Mouse (Mus musculus) intestine, embryonic 14.5 days (tissue): ENCODE data around the gene Tmem135. TPM values are rescaled to one million over a fixed set of nuclear protein-coding genes. Genes with fewer than 3 reads are reported as not detected.
A peak's percentile ranks its signal among the peaks of the same experiment; 100 is the strongest.

ENCODE experiments used
- ATAC-seq: fragments of 200-750 bp; cut with Nextera tagmentation; replicated peaks from 2 replicates; pipeline ENCODE4 v1.8.0; 2017; ENCODE audit warnings: low read depth, moderate number of reproducible peaks, moderate TSS enrichment, moderate library complexity; ENCODE audit not compliant: low FRiP score, low TSS enrichment
- DNase-seq: peaks from one replicate; pipeline ENCODE4 v3.0.0-alpha.2; 2018; ENCODE audit warnings: low spot score
- H3K27ac ChIP-seq: fragments of 300-500 bp; sonication (generic); 2 replicates; pipeline ENCODE4 v1.5.1; 2014; ENCODE audit warnings: low read depth, mild to moderate bottlenecking, control low read depth
- H3K27me3 ChIP-seq: fragments of 300-500 bp; sonication (generic); replicated peaks from 2 replicates; pipeline ENCODE4 v1.6.1; 2014; ENCODE audit warnings: low read length, control low read depth; ENCODE audit not compliant: control insufficient read depth, insufficient read depth
- H3K36me3 ChIP-seq: fragments of 300-500 bp; sonication (generic); 2 replicates; pipeline ENCODE4 v1.6.1; 2014; ENCODE audit warnings: low read length, control low read depth; ENCODE audit not compliant: control insufficient read depth, insufficient read depth
- H3K4me1 ChIP-seq: fragments of 300-500 bp; sonication (generic); replicated peaks from 2 replicates; pipeline ENCODE4 v1.6.1; 2014; ENCODE audit warnings: low read length, control low read depth, mixed read lengths; ENCODE audit not compliant: control insufficient read depth, insufficient read depth
- H3K4me2 ChIP-seq: fragments of 300-500 bp; sonication (generic); 2 replicates; pipeline ENCODE4 v1.6.1; 2014; ENCODE audit warnings: low read length
- H3K4me3 ChIP-seq: fragments of 300-500 bp; sonication (generic); 2 replicates; pipeline ENCODE4 v1.5.1; 2014; ENCODE audit warnings: low read depth, low read length, control low read depth, mixed read lengths
- H3K9ac ChIP-seq: fragments of 300-500 bp; sonication (generic); 2 replicates; pipeline ENCODE4 v1.6.1; 2014; ENCODE audit warnings: mild to moderate bottlenecking, low read length
- H3K9me3 ChIP-seq: fragments of 300-500 bp; sonication (generic); 2 replicates; pipeline ENCODE4 v1.6.1; 2016; ENCODE audit warnings: low read length, control low read depth; ENCODE audit not compliant: control insufficient read depth
- WGBS: fragments of 180-500 bp; shearing (Covaris S2); extraction: QIAGEN DNeasy Blood & Tissue Kit; methylation state at CpG from one replicate; pipeline ENCODE4 v1.1.7; 2014; 5-methylcytosine and 5-hydroxymethylcytosine counted together
- polyA plus RNA-seq: library from polyadenylated mRNA; unstranded; fragments of >200 nt; fragmentation: Nextera tagmentation; extraction: Ambion mirVana; gene quantifications from 2 replicates; pipeline ENCODE4 v1.2.1, GENCODE M21; 2014

Tmem135 gene
- polyA plus RNA-seq = 29.8 and 30.4 TPM in 2 replicates

DNA sequence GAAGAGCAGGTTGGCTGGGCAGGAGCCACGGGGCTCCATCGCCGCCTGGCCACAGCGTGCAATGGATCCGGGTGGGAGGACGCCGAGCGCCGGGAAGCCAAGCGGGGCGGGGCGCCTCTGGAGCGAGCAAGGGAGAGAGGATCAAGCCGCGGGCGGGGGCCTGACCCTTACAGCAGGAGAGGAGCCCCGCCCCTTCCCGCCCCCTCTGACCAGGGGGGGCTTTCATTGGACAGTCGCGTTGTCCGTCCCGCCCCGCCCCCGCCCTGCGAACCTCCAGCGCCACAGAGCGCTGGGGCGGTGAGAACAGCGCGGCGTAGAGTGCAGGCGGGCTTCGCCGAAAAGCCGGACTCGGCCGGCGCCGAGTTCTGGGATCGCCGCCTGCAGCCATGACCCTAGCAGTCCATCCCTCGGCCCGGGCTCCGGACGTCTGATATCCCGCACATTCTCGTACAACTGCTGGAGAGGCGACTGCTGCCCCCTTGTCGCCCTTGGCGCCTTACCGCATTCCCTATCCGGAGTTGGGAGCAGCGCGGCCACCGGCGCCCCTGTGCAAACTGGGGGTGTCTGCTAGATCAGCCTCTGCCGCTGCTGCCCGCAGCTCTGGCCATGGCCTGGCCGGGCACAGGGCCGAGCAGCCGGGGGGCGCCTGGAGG, at the start of gene Tmem135, which contains the start of gene Fzd4:
Gene Tmem135 (minus strand): TSS at position 142 of the 653 bp plus-strand sequence.
Gene Fzd4 (plus strand): TSS at position 275 of the 653 bp plus-strand sequence.
- Histone ChIP-seq H3K36me3 (peaks cover 5% of the 10 kb centered on the region; the same call in 1 of the 2 replicates), H3K27ac (peak within 1 kb of the TSS; percentile 89), H3K9me3 (no peaks in the 10 kb centered on the region), H3K27me3 (no peaks in the 10 kb centered on the region), H3K9ac (peak within 1 kb of the TSS; percentile 78), H3K4me2 (peak within 1 kb of the TSS; percentile 88), H3K4me3 (peak within 1 kb of the TSS; percentile 90), H3K4me1 (peaks cover 24% of the 10 kb centered on the region)
- DNase-seq = peak; percentile 98
- ATAC-seq = peak; percentile 96
- WGBS = under 1% methylated on average over 60 of the region's 62 CpGs

DNA sequence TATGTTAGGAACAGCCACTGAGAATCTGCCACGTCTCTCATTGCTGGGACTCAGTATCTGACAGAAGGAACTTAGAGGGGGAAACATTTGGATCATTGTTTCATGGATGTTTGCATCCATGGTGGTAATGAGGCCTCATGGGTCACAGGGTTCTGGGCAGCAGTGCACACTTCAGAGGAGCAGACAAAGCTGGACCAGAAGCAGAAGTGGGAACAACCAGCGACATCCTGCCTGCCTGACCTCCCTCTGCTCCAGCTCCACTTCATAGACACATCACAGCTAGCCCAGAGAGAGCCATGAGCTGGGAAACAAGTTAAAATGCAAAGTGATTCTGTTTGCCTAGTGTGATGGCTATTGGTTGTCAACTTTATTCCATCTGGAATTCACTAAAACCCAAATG, 46.3 kb upstream of the Tmem135 start:
- no peaks in the 10 kb centered on the region for H3K27me3 ChIP-seq
- ATAC-seq (no peak), DNase-seq (no peak)
- no peak overlapping the region for H3K4me2 ChIP-seq
- no peak overlapping the region for H3K9ac ChIP-seq
- H3K9me3 ChIP-seq = no peaks in the 10 kb centered on the region
- H3K27ac ChIP-seq = no peak overlapping the region
- no peak overlapping the region for H3K4me3 ChIP-seq
- WGBS = 63% methylated on average over 2 of the region's 2 CpGs
- H3K4me1 ChIP-seq = no peaks in the 10 kb centered on the region
- H3K36me3 ChIP-seq = no peaks in the 10 kb centered on the region

DNA sequence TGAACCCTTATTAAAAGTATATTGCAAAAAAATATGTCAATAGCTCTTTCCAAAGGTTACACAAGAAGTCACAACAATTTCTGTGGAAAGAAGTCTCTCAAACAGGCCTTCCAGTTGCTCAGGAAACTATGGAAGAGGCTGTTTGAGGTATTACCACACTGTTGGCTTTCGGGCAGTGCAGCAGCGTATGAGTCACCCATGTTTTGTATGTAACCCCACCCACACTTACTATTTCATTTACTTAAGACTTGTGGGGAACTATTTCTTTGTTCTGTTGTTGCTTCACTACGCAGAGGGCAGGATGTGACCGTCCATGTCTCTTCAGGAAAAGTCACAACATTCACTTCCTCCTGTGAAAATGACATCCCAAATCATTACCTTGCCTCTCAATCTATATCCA, 41.1 kb upstream of the Tmem135 start:
- 81% methylated on average over 4 of the region's 4 CpGs for WGBS

DNA sequence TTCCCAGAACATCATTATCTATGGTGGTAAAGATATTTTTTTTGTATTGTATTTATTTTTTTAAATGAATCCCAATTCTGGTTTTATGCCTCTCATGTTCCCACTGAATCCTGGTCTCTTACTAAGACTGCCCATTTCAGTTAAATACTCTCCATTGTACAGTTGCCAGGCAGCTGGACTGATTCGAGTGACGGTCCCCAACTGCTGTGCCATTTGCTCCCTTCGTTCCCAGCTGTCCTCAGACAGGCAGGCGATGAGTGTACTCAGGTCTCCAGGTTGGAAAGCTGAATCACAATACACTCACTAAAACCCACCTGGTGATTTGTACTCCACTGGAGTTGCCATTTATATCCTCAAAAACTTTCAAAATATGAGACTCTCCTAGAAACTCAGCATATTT, 38.2 kb upstream of the Tmem135 start:
- Histone ChIP-seq H3K9ac (no peak overlapping the region), H3K9me3 (no peaks in the 10 kb centered on the region), H3K4me2 (no peak overlapping the region), H3K27ac (no peak overlapping the region), H3K4me1 (no peaks in the 10 kb centered on the region), H3K36me3 (no peaks in the 10 kb centered on the region), H3K4me3 (no peak overlapping the region), H3K27me3 (no peaks in the 10 kb centered on the region)
- ATAC-seq (no peak), DNase-seq (no peak)
- 82% methylated on average over 4 of the region's 4 CpGs for WGBS

More for the DNA sequence above, 41.1 kb upstream of the Tmem135 start:
- H3K9me3 ChIP-seq = no peaks in the 10 kb centered on the region
- no peak for DNase-seq
- no peak overlapping the region for H3K27ac ChIP-seq
- no peaks in the 10 kb centered on the region for H3K4me1 ChIP-seq
- no peak overlapping the region for H3K4me3 ChIP-seq
- no peak for ATAC-seq
- H3K4me2 ChIP-seq = no peak overlapping the region
- no peak overlapping the region for H3K9ac ChIP-seq
- H3K36me3 ChIP-seq = no peaks in the 10 kb centered on the region
- no peaks in the 10 kb centered on the region for H3K27me3 ChIP-seq

DNA sequence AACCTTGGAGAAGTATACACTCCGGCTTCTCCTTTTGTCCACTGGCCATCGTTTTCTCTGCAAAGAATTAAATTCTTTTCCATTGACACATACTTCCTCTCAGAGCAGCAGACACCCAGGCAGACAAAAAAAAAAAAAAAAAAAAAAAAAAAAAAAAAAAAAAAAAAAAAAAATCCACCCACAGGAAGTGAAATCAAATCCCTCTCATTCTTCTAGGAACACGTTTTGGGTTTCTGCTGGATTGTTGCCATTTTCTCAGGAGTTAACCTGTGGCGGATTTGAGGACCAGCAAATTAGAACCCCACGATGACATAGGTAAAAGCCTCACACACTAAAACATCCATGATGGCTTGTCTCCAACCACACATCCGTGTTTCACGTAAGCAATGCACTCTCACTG, 37.3 kb upstream of the Tmem135 start:
- Histone ChIP-seq H3K27ac (no peak overlapping the region), H3K4me2 (no peak overlapping the region), H3K4me1 (no peaks in the 10 kb centered on the region), H3K4me3 (no peak overlapping the region), H3K9me3 (no peaks in the 10 kb centered on the region), H3K27me3 (no peaks in the 10 kb centered on the region), H3K9ac (no peak overlapping the region), H3K36me3 (no peaks in the 10 kb centered on the region)
- WGBS = 63% methylated on average over 7 of the region's 7 CpGs
- no peak for DNase-seq
- no peak for ATAC-seq

DNA sequence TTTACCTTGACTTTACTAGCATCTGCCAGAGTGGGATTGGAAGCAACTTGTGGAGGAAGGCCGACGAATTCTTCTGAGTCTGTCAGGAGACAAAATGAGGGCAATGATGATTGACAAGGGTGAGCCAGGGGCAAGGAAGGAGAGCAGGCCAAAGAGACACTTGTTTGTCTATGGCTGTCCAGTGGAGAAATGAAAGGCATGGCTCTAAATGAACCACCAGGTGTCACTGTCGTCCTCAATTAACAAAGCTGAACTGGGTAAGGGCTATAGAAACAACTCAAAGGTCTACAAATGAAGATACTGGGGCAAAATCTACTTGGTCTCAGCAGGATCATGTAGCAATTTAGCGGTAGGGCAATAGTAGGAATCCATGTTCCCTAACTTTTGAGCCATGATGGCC, 33.6 kb upstream of the Tmem135 start:
- ATAC-seq (no peak), DNase-seq (no peak)
- no peaks in the 10 kb centered on the region for H3K9me3 ChIP-seq
- no peaks in the 10 kb centered on the region for H3K4me1 ChIP-seq
- H3K4me3 ChIP-seq = no peak overlapping the region
- H3K36me3 ChIP-seq = no peaks in the 10 kb centered on the region
- H3K9ac ChIP-seq = no peak overlapping the region
- WGBS = 59% methylated on average over 4 of the region's 4 CpGs
- no peaks in the 10 kb centered on the region for H3K27me3 ChIP-seq
- no peak overlapping the region for H3K27ac ChIP-seq
- H3K4me2 ChIP-seq = no peak overlapping the region

DNA sequence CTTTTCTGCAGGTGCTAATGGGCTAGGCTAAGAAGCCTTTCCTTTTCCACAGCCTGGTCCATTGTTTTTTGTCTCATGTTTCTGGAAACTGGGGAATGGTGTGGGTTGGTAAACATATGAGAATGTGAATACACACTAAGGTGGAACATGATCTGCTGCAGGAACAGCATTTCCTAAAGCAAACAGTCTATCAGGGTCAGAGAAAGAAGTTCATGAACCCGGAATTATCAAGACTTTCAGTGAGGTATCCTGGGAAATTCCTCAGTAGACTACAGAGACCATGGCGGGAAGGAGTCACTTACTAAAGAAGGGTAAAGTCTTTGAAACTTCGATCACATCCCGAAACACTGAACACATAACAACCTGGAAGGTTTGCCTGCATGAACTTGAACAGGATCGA, 32.4 kb upstream of the Tmem135 start:
- no peaks in the 10 kb centered on the region for H3K4me1 ChIP-seq
- no peak overlapping the region for H3K4me3 ChIP-seq
- H3K9me3 ChIP-seq = no peaks in the 10 kb centered on the region
- H3K9ac ChIP-seq = no peak overlapping the region
- WGBS = 74% methylated on average over 5 of the region's 5 CpGs
- H3K4me2 ChIP-seq = no peak overlapping the region
- ATAC-seq (no peak), DNase-seq (no peak)
- no peaks in the 10 kb centered on the region for H3K36me3 ChIP-seq
- H3K27ac ChIP-seq = no peak overlapping the region
- no peaks in the 10 kb centered on the region for H3K27me3 ChIP-seq

DNA sequence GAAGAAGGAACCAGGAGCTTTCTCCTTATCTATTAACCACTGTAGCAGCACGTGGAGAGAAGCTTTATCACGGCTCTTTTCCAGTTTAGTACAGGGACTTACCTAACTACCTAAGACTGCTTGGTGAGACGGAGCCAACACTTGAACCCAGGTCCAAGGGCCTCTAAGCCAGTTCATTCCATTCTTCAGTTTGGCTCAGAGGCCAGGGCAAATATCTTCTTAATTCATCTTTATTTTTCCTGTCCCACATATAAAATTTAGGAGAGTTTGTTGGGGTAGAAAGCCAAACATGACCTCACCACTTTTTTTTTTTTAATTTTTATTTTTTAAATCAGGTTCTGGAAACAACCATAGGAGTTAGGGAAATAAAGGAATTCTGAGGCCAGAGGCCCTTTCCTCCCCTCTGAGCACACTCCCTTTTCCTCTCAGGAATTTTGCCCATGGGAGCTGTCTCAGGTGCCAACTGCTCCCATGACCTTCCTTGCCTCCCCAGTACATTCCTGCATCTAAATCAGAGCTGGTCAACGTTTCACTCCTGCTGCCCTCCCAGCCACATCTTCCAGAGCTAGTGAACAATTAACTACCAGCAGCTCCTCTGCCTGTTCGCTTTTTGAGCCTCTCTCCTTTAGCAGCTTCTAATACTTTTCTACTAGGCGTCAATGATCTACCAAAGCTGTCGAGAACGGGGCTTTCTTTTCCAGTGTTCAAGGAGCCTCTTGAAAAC, 30.0 kb upstream of the Tmem135 start:
- Histone ChIP-seq H3K4me3 (no peak overlapping the region), H3K4me2 (no peak overlapping the region), H3K4me1 (no peaks in the 10 kb centered on the region), H3K9me3 (no peaks in the 10 kb centered on the region), H3K36me3 (no peaks in the 10 kb centered on the region), H3K9ac (no peak overlapping the region), H3K27me3 (no peaks in the 10 kb centered on the region), H3K27ac (no peak overlapping the region)
- ATAC-seq = no peak
- 43% methylated on average over 8 of the region's 8 CpGs for WGBS
- DNase-seq = no peak
